Mouse (Mus musculus) stomach, embryonic 16.5 days (tissue): ENCODE measurements at regions not wholly inside any gene's neighbourhood (a gene's known extent, or its start where the extent isn't known, plus 50 kb on each side); places are given as distances from the start of the nearest gene placed in this dataset.

Experiments
- ATAC-seq: fragments of 200-750 bp; cut with Nextera tagmentation; 2 replicates; pipeline ENCODE4 v1.8.0; 2017; ENCODE audit warnings: moderate number of reproducible peaks, moderate TSS enrichment; ENCODE audit not compliant: insufficient read depth, low FRiP score
- H3K27ac ChIP-seq: fragments of 300-500 bp; sonication (generic); 2 replicates; pipeline ENCODE4 v1.5.1; 2014; ENCODE audit warnings: low read length
- H3K27me3 ChIP-seq: fragments of 300-500 bp; sonication (generic); 2 replicates; pipeline ENCODE4 v1.6.1; 2014; ENCODE audit warnings: low read length, control low read depth, mixed read lengths; ENCODE audit not compliant: control insufficient read depth, insufficient read depth
- H3K36me3 ChIP-seq: fragments of 300-500 bp; sonication (generic); 2 replicates; pipeline ENCODE4 v1.6.1; 2014; ENCODE audit warnings: low read length; ENCODE audit not compliant: control insufficient read depth, insufficient read depth
- H3K4me1 ChIP-seq: fragments of 300-500 bp; sonication (generic); 2 replicates; pipeline ENCODE4 v1.6.1; 2014; ENCODE audit warnings: low read length, control low read depth, mixed read lengths; ENCODE audit not compliant: control insufficient read depth, insufficient read depth
- H3K4me2 ChIP-seq: fragments of 300-500 bp; sonication (generic); 2 replicates; pipeline ENCODE4 v1.6.1; 2014; ENCODE audit warnings: low read depth, low read length, mixed read lengths
- H3K4me3 ChIP-seq: fragments of 300-500 bp; sonication (generic); replicated peaks from 2 replicates; pipeline ENCODE4 v1.5.1; 2014; ENCODE audit warnings: mild to moderate bottlenecking, low read length
- H3K9ac ChIP-seq: fragments of 300-500 bp; sonication (generic); 2 replicates; pipeline ENCODE4 v1.6.1; 2014; ENCODE audit warnings: low read length
- H3K9me3 ChIP-seq: fragments of 300-500 bp; sonication (generic); replicated peaks from 2 replicates; pipeline ENCODE4 v1.6.1; 2016; ENCODE audit warnings: low read length, control low read depth; ENCODE audit not compliant: control insufficient read depth
- WGBS: fragments of 180-500 bp; shearing (Covaris S2); extraction: QIAGEN DNeasy Blood & Tissue Kit; methylation state at CpG from one replicate; pipeline ENCODE4 v1.1.7; 2014; 5-methylcytosine and 5-hydroxymethylcytosine counted together

DNA sequence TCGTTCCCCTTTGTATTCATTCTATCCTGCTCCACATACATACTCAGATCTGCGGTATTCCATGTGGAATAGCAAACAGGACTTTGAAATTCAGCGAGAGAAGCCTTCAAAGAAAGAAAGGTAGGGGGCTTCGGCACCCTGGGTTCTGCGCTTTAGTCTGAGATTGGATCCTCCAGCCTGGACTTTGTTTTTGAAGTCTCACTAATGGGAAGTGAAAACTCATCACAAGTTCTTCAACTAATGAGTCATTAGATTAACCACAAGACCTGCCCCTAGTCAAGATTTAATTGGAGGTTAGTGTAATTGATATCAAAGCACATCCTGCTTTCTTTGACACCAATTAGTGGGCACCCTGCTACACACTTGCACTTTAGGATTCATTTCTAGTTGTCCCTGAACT is 492.5 kb upstream of the Zfp960 start:
- Histone ChIP-seq H3K4me1 (no peaks in the 10 kb centered on the region), H3K36me3 (no peaks in the 10 kb centered on the region), H3K9ac (no peak overlapping the region), H3K4me2 (no peak overlapping the region), H3K27me3 (no peaks in the 10 kb centered on the region), H3K9me3 (no peaks in the 10 kb centered on the region), H3K4me3 (no peak overlapping the region), H3K27ac (no peak overlapping the region)
- 64% methylated on average over 5 of the region's 5 CpGs for WGBS
- no peak for ATAC-seq

DNA sequence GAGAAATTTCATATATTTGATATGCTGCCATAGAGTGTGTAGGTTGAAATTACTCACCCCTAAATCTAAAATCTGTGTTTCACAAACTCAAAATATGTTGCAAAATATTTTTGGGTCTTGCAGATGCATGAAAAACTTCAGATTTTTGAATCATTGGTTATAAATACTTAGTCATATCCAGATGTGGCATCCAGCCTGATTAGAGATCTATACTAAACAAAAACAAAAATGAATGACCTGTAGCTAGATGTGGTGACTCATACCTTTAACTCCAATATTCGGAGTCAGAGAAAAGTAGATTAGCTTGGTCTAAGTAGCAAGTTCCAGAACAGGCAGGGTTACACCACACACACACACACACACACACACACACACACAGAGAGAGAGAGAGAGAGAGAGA is 475.1 kb upstream of the Zfp960 start:
- Histone ChIP-seq H3K4me3 (no peak overlapping the region), H3K4me2 (no peak overlapping the region), H3K9ac (no peak overlapping the region), H3K4me1 (no peaks in the 10 kb centered on the region), H3K27ac (no peak overlapping the region), H3K27me3 (no peaks in the 10 kb centered on the region), H3K9me3 (no peaks in the 10 kb centered on the region), H3K36me3 (no peaks in the 10 kb centered on the region)
- WGBS, result 75% methylated on average over 1 of the region's 1 CpGs
- ATAC-seq, result no peak

DNA sequence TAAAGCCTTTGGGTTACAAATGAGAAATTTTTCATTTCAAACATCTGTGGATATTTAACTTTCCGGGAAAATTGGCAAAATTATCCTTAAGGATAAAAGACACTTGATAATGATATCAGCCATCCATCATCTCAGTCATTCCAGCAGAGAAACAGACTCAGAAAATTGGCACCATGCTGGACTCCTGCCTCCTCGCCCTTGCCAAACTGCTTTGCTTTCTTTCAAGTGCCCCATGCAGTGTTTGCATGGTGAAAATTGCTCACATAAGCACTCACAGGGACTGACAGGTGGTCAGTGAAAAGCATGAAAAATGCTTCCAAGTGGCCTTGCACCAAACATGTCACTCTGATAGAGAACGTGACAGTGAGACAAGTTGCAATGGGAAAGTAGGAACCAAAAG is 464.2 kb upstream of the Zfp960 start:
- Histone ChIP-seq H3K9ac (no peak overlapping the region), H3K9me3 (no peaks in the 10 kb centered on the region), H3K36me3 (no peaks in the 10 kb centered on the region), H3K27ac (no peak overlapping the region), H3K27me3 (no peaks in the 10 kb centered on the region), H3K4me2 (no peak overlapping the region), H3K4me3 (no peak overlapping the region), H3K4me1 (no peaks in the 10 kb centered on the region)
- no peak for ATAC-seq
- WGBS, result 28% methylated on average over 3 of the region's 3 CpGs

DNA sequence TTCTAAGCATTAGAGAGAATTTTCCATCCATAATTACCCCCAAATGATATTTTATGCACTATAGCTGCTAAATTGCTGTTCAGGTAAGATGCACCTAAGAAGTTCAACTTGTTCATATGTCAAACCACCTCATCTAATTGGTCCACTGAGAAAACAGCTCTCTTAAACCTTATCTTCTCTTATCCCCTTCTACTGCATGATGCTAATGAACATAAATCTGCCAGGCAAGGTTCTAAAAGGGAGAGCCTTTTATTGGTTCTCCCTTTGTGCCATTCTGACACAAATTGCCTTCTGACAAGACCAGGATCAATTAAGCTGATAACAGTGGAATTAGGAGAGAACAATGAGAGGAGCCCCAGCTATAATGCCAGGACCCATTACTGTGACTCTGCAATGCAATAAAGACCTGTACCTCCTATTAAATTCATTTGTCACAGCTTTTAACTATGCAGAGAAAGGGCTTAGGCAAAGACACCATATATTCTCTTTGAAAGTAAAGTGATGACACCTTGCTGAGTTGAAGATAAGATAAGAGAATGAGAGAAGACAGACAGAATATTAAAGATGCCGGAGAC is 451.4 kb upstream of the Zfp960 start:
- Histone ChIP-seq H3K9me3 (no peaks in the 10 kb centered on the region), H3K4me1 (no peaks in the 10 kb centered on the region), H3K27me3 (no peaks in the 10 kb centered on the region), H3K27ac (no peak overlapping the region), H3K9ac (no peak overlapping the region), H3K4me3 (no peak overlapping the region), H3K4me2 (no peak overlapping the region), H3K36me3 (no peaks in the 10 kb centered on the region)
- WGBS, result 46% methylated on average over 1 of the region's 1 CpGs
- no peak for ATAC-seq

DNA sequence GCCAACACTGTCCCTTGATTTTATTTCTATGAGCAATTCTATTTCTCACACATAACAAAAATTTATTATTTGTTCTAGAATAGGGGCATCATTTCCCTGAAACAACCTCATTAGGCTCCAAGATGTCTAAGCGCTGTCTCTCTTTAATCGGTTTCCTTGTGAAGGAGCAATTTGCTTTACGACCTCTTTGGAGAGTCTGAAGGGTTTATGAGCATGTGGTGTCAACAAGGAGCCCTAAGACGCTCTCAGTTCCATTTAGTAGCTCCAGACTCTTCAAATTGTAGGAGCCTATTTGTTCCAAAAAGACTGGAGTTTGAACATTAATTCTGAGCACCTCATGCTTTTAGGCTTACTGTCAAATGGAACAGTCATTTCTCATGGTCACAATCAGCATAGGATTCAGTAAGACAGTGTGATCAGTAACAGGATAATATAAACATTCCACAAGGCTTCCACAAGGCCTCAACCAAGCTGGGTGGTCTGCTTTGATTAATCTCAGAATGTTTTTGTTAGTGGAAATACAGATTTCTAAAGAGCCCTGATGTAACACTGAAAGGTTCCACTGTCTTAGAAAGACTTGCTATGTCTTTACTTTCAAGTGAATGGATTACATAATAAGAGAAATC is 441.9 kb upstream of the Zfp960 start:
- no peak overlapping the region for H3K27ac ChIP-seq
- H3K27me3 ChIP-seq, result no peaks in the 10 kb centered on the region
- no peaks in the 10 kb centered on the region for H3K4me1 ChIP-seq
- no peak overlapping the region for H3K4me3 ChIP-seq
- no peak for ATAC-seq
- H3K4me2 ChIP-seq, result no peak overlapping the region
- H3K9me3 ChIP-seq, result no peaks in the 10 kb centered on the region
- no peaks in the 10 kb centered on the region for H3K36me3 ChIP-seq
- no peak overlapping the region for H3K9ac ChIP-seq
- WGBS, result 43% methylated on average over 4 of the region's 4 CpGs

DNA sequence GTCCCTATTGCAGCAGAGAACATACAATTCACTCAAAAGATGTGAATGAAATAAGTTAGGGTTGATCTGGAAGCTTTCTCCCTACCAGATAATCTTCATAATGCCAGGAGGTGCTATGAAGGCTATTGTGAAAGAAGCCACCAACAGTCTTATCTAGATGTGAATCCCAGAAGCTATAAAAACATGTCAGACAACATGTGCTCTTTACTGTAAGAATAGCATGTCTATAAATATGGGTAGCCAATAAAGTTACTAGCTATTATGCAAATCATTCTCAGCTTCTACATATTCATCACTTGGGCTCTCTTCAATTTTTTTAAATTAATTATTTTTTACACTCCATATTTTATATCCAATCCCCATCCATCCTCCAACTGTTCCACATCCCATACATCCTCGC is 434.1 kb upstream of the Zfp960 start:
- no peak overlapping the region for H3K27ac ChIP-seq
- H3K4me3 ChIP-seq, result no peak overlapping the region
- no peak overlapping the region for H3K4me2 ChIP-seq
- no peaks in the 10 kb centered on the region for H3K27me3 ChIP-seq
- ATAC-seq, result no peak
- H3K9me3 ChIP-seq, result no peaks in the 10 kb centered on the region
- H3K4me1 ChIP-seq, result no peaks in the 10 kb centered on the region
- no peak overlapping the region for H3K9ac ChIP-seq
- 63% methylated on average over 1 of the region's 1 CpGs for WGBS
- no peaks in the 10 kb centered on the region for H3K36me3 ChIP-seq

DNA sequence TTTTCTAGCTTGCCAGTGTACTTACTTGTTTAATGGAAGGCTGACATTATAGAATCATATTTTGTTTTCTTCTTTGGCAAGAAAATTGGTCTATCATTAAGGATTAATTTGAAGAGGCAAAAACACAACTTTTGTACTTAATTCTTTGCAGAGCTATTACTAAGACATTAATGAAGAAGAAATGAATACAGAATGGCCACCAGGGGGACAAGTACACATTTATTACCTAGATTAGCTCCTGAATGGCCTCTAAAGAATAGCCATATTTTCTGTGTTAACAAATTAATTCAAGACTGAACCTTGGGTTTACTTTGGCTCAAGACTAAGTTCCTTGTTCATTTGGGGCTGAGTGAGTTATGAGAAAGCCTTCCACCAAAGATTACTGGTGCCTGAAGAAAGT is 430.5 kb upstream of the Zfp960 start:
- H3K27ac ChIP-seq, result no peak overlapping the region

DNA sequence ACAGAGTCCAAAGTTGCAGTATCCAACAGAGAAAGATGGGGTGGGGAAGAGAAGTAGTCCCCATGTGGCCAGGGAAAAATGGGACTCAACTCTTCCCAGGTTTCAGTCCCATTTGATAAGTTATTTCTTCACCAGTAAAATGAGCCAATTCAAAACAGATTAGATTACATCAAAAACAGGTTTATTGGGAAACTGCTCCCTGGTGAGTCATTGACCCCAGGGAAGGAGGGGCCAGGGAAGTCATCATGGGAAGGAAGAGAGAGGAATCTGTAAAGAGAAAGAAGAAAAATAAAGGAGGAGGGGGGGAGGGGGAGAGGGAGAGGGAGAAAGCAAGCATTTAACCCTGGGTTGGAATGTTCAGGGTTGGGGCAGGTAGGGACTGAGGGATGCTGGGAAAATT is 426.4 kb upstream of the Zfp960 start:
- no peak overlapping the region for H3K9ac ChIP-seq
- no peak for ATAC-seq
- H3K9me3 ChIP-seq, result no peaks in the 10 kb centered on the region
- no peak overlapping the region for H3K27ac ChIP-seq
- no peaks in the 10 kb centered on the region for H3K4me1 ChIP-seq
- no peak overlapping the region for H3K4me3 ChIP-seq
- H3K36me3 ChIP-seq, result no peaks in the 10 kb centered on the region
- no peaks in the 10 kb centered on the region for H3K27me3 ChIP-seq
- no peak overlapping the region for H3K4me2 ChIP-seq

More for the DNA sequence above, 430.5 kb upstream of the Zfp960 start:
- H3K4me2 ChIP-seq, result no peak overlapping the region
- no peaks in the 10 kb centered on the region for H3K4me1 ChIP-seq
- ATAC-seq, result no peak
- H3K4me3 ChIP-seq, result no peak overlapping the region
- no peaks in the 10 kb centered on the region for H3K9me3 ChIP-seq
- H3K27me3 ChIP-seq, result no peaks in the 10 kb centered on the region
- no peak overlapping the region for H3K9ac ChIP-seq
- H3K36me3 ChIP-seq, result no peaks in the 10 kb centered on the region

DNA sequence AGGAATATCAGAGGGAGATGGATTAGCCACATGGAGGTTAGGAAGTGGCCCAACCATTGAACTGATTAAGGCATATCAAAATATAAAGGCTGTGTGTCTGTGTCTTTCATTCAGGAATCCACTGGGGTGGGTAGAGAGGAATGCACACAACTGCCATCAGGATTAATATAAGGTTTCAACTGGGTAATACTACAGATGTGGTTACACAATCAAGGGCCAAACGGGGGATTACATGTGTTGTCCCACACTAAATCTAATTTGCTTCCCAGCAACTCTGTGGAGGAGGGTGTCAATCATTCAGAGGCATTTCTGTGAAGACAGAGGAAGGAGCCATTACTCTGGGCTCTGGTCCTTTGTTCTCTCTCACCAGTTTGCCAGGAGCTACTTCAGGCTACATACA is 416.0 kb upstream of the Zfp960 start:
- H3K27me3 ChIP-seq, result no peaks in the 10 kb centered on the region
- no peaks in the 10 kb centered on the region for H3K4me1 ChIP-seq
- WGBS, result 68% methylated on average over 1 of the region's 1 CpGs
- H3K4me3 ChIP-seq, result no peak overlapping the region
- no peaks in the 10 kb centered on the region for H3K36me3 ChIP-seq
- no peak overlapping the region for H3K9ac ChIP-seq
- no peak overlapping the region for H3K27ac ChIP-seq
- no peaks in the 10 kb centered on the region for H3K9me3 ChIP-seq
- no peak overlapping the region for H3K4me2 ChIP-seq
- ATAC-seq, result no peak

DNA sequence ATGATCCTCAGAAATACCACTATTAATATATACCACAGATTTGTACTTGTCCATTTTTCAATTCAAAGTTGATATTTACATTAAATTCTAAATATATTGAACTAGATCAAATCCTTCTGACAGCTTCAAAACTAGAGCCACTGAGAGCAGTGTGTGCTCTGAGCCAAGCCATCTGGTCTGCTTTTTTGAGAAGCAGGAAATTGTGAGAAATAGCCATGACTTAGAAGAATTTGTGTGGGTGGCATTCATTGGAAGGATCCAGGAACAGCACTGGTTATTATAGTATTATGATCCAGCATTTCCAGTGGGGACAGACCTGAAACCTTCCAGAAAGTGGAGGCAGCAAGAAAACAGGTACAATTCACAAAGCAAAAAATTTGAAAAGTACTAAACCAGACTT is 398.7 kb upstream of the Zfp960 start:
- Histone ChIP-seq H3K4me2 (no peak overlapping the region), H3K27ac (no peak overlapping the region), H3K4me3 (no peak overlapping the region), H3K9me3 (no peaks in the 10 kb centered on the region), H3K27me3 (no peaks in the 10 kb centered on the region), H3K4me1 (no peaks in the 10 kb centered on the region), H3K36me3 (no peaks in the 10 kb centered on the region), H3K9ac (no peak overlapping the region)
- ATAC-seq, result no peak
